19 mouse cellular contexts compared by ENCODE assay signal in genomic region chr16:97018304-97018703, GRCm38 (mm10).
DNase-seq lines count a peak whose midpoint lies in the region; ATAC-seq and TF ChIP-seq lines count a peak whose summit lies in the region.
"Had no signal": no experiment of that assay in that cellular context is flagged by ENCODE, and none has a peak within 500 bp of the region (broad histone marks: within the 10 kb centered on the region; RNA-seq: fewer than 3 reads in every experiment).

No protein-coding gene starts in this region.

- no peak for TF ChIP-seq CTCF in hindbrain, postnatal 0 days (IDR thresholded peaks at IDR 0.05; ENCODE audit: low read depth)

- no peak for ATAC-seq in hindbrain, embryonic 11.5 days (ENCODE audit: low FRiP score)
- no peak for ATAC-seq in hindbrain, postnatal 0 days
- ATAC-seq in midbrain, embryonic 16.5 days = no peak
- ATAC-seq: intestine, postnatal 0 days had no signal

- no peak for DNase-seq in hindbrain, embryonic 10.5 days (ENCODE audit: low spot score)
- DNase-seq in hindbrain, embryonic 11.5 days (ENCODE audit: low spot score) = no peak
- no peak for DNase-seq in hindbrain, postnatal 0 days (ENCODE audit: low spot score)
- no peak for DNase-seq in urinary bladder, postnatal 25 days (ENCODE audit: low spot score)
- no peak for DNase-seq in Muller cell, postnatal 12 days (ENCODE audit: inconsistent ontology term)
- DNase-seq in frontal cortex, adult 2 months (ENCODE audit: extremely low spot score in 1 of 2, low spot score in 1 of 2) = no peak
- DNase-seq: B cell, adult 2 months; cerebellum, adult 9-10 months; gastrocnemius, postnatal 25 days; kidney, postnatal 4 days; layer of hippocampus, adult 9-11 months; thymus, adult 2 months had no signal

- no peaks in the 10 kb centered on the region for H3K36me3 ChIP-seq in hindbrain, embryonic 10.5 days
- no peaks in the 10 kb centered on the region for H3K36me3 ChIP-seq in hindbrain, embryonic 11.5 days (ENCODE audit: control insufficient read depth, insufficient read depth, low read length)
- H3K36me3 ChIP-seq in hindbrain, postnatal 0 days (ENCODE audit: insufficient read depth, low read length) = no peaks in the 10 kb centered on the region
- H3K36me3 ChIP-seq in midbrain, embryonic 16.5 days (ENCODE audit: control insufficient read depth, insufficient read depth, low read length) = no peaks in the 10 kb centered on the region
- H3K36me3 ChIP-seq: embryonic facial prominence, embryonic 13.5 days; heart, embryonic 15.5 days; kidney, embryonic 15.5 days had no signal

- H3K9ac ChIP-seq in hindbrain, embryonic 11.5 days (ENCODE audit: low read depth, low read length) = no peak overlapping the region
- no peak overlapping the region for H3K9ac ChIP-seq in hindbrain, postnatal 0 days (replicated peaks; ENCODE audit: low read length)
- H3K9ac ChIP-seq in midbrain, embryonic 16.5 days (ENCODE audit: low read depth, low read length) = peak overlapping the region; percentile 38; the same call in 1 of the 2 replicates
- H3K9ac ChIP-seq: embryonic facial prominence, embryonic 13.5 days; heart, embryonic 15.5 days; kidney, embryonic 15.5 days had no signal

- no peaks in the 10 kb centered on the region for H3K9me3 ChIP-seq in hindbrain, embryonic 10.5 days
- no peaks in the 10 kb centered on the region for H3K9me3 ChIP-seq in hindbrain, embryonic 11.5 days (ENCODE audit: control insufficient read depth, low read length)
- H3K9me3 ChIP-seq in hindbrain, postnatal 0 days (ENCODE audit: low read length) = no peaks in the 10 kb centered on the region
- no peaks in the 10 kb centered on the region for H3K9me3 ChIP-seq in midbrain, embryonic 16.5 days (replicated peaks; ENCODE audit: control insufficient read depth, low read length, poor library complexity, severe bottlenecking)
- H3K9me3 ChIP-seq: embryonic facial prominence, embryonic 13.5 days; heart, embryonic 15.5 days; kidney, embryonic 15.5 days had no signal

- H3K4me2 ChIP-seq in hindbrain, embryonic 11.5 days (replicated peaks; ENCODE audit: low read depth, low read length) = no peak overlapping the region
- H3K4me2 ChIP-seq in hindbrain, postnatal 0 days (ENCODE audit: low read depth, low read length) = no peak overlapping the region
- 0 out of 2 replicates have a peak overlapping the region, but pooled peaks have one; percentile 3 for H3K4me2 ChIP-seq in midbrain, embryonic 16.5 days (ENCODE audit: low read length)
- H3K4me2 ChIP-seq: embryonic facial prominence, embryonic 13.5 days; heart, embryonic 15.5 days; kidney, embryonic 15.5 days; liver, embryonic 11.5 days had no signal

- H3K4me3 ChIP-seq in hindbrain, embryonic 10.5 days = no peak overlapping the region
- H3K4me3 ChIP-seq in hindbrain, embryonic 11.5 days (ENCODE audit: low read depth, low read length) = no peak overlapping the region
- H3K4me3 ChIP-seq in hindbrain, postnatal 0 days (ENCODE audit: low read length) = no peak overlapping the region
- no peak overlapping the region for H3K4me3 ChIP-seq in midbrain, embryonic 16.5 days (ENCODE audit: low read depth, low read length)
- H3K4me3 ChIP-seq: embryonic facial prominence, embryonic 13.5 days; heart, embryonic 15.5 days; kidney, embryonic 15.5 days had no signal

- 0 out of 2 replicates have a peak, but pooled peaks cover 5% of the 10 kb centered on the region for H3K4me1 ChIP-seq in hindbrain, embryonic 10.5 days (replicated peaks)
- no peaks in the 10 kb centered on the region for H3K4me1 ChIP-seq in hindbrain, embryonic 11.5 days (replicated peaks; ENCODE audit: control insufficient read depth, insufficient read depth, low read length)
- H3K4me1 ChIP-seq in hindbrain, postnatal 0 days (ENCODE audit: insufficient read depth, low read length) = 0 out of 2 replicates have a peak, but pooled peaks cover 4% of the 10 kb centered on the region
- H3K4me1 ChIP-seq in midbrain, embryonic 16.5 days (ENCODE audit: control insufficient read depth, insufficient read depth, low read length) = peaks cover 25% of the 10 kb centered on the region
- H3K4me1 ChIP-seq: heart, embryonic 15.5 days; kidney, embryonic 15.5 days had no signal

- WGBS in hindbrain, embryonic 10.5 days = 76% methylated on average over 5 of the region's 5 CpGs
- WGBS in hindbrain, embryonic 11.5 days = 64% methylated on average over 5 of the region's 5 CpGs
- 40% methylated on average over 5 of the region's 5 CpGs for WGBS in hindbrain, postnatal 0 days
- 22% methylated on average over 5 of the region's 5 CpGs for WGBS in midbrain, embryonic 16.5 days

- 0 out of 2 replicates have a peak overlapping the region, but pooled peaks have one; percentile 30 for H3K27ac ChIP-seq in hindbrain, embryonic 10.5 days
- no peak overlapping the region for H3K27ac ChIP-seq in hindbrain, embryonic 11.5 days (ENCODE audit: low read depth, low read length)
- H3K27ac ChIP-seq in hindbrain, postnatal 0 days = peak overlapping the region; percentile 27; the same call in 1 of the 2 replicates
- H3K27ac ChIP-seq in midbrain, embryonic 16.5 days (ENCODE audit: low read length) = peak overlapping the region; percentile 80
- H3K27ac ChIP-seq: embryonic facial prominence, embryonic 13.5 days; heart, embryonic 15.5 days; kidney, embryonic 15.5 days; macrophage had no signal

- H3K27me3 ChIP-seq in hindbrain, embryonic 10.5 days (ENCODE audit: insufficient read depth, poor library complexity, severe bottlenecking) = no peaks in the 10 kb centered on the region
- H3K27me3 ChIP-seq in hindbrain, embryonic 11.5 days (ENCODE audit: control insufficient read depth, insufficient read depth, low read length) = no peaks in the 10 kb centered on the region
- H3K27me3 ChIP-seq in hindbrain, postnatal 0 days (ENCODE audit: insufficient read depth, low read length) = no peaks in the 10 kb centered on the region
- H3K27me3 ChIP-seq in midbrain, embryonic 16.5 days (ENCODE audit: control insufficient read depth, insufficient read depth, low read depth, low read length) = no peaks in the 10 kb centered on the region
- H3K27me3 ChIP-seq: embryonic facial prominence, embryonic 13.5 days; heart, embryonic 15.5 days; kidney, embryonic 15.5 days had no signal
